Mouse (Mus musculus) heart, embryonic 14.5 days (tissue): ENCODE data around the gene Ago4. TPM values are rescaled to one million over a fixed set of nuclear protein-coding genes. Genes with fewer than 3 reads are reported as not detected.
A peak's percentile ranks its signal among the peaks of the same experiment; 100 is the strongest.

Experiments
- ATAC-seq: fragments of 200-750 bp; cut with Nextera tagmentation; 2 replicates; pipeline ENCODE4 v1.8.0; 2017; ENCODE audit warnings: low read depth, moderate TSS enrichment; ENCODE audit not compliant: insufficient number of reproducible peaks, insufficient read depth, low FRiP score
- H3K27ac ChIP-seq, 2 experiments: fragments of 200-500 bp in 1 of 2; fragments of 300-500 bp in 1 of 2; sonication (generic) in 1 of 2; replicated peaks in 1 of 2; 2 replicates each; pipeline ENCODE4 v1.5.1; 2012 to 2014; ENCODE audit warnings: low read depth in 2 of 2, low read length in 2 of 2, control low read depth in 1 of 2, mild to moderate bottlenecking in 1 of 2, mixed read lengths in 1 of 2; ENCODE audit not compliant: control insufficient read depth in 1 of 2, insufficient read depth in 1 of 2
- H3K27me3 ChIP-seq: fragments of 300-500 bp; sonication (generic); 2 replicates; pipeline ENCODE4 v1.6.1; 2014; ENCODE audit warnings: mild to moderate bottlenecking, low read length, control low read depth; ENCODE audit not compliant: control insufficient read depth, insufficient read depth
- H3K36me3 ChIP-seq: fragments of 300-500 bp; sonication (generic); 2 replicates; pipeline ENCODE4 v1.6.1; 2014; ENCODE audit warnings: mild to moderate bottlenecking, control low read depth, low read length, mixed read lengths; ENCODE audit not compliant: control insufficient read depth, insufficient read depth
- H3K4me1 ChIP-seq, 2 experiments: fragments of 200-500 bp in 1 of 2; fragments of 300-500 bp in 1 of 2; sonication (generic) in 1 of 2; 2 replicates each; pipeline ENCODE4 v1.6.1; 2012 to 2014; ENCODE audit warnings: low read length in 2 of 2, control low read depth in 1 of 2, mixed read lengths in 1 of 2; ENCODE audit not compliant: control insufficient read depth in 2 of 2, insufficient read depth in 2 of 2
- H3K4me2 ChIP-seq: fragments of 300-500 bp; sonication (generic); 2 replicates; pipeline ENCODE4 v1.6.1; 2014; ENCODE audit warnings: mild to moderate bottlenecking, low read length
- H3K4me3 ChIP-seq, 2 experiments: fragments of 200-500 bp in 1 of 2; fragments of 300-500 bp in 1 of 2; sonication (generic) in 1 of 2; 2 replicates each; pipeline ENCODE4 v1.5.1; 2012 to 2014; ENCODE audit warnings: low read length in 2 of 2, mild to moderate bottlenecking in 2 of 2, control low read depth in 1 of 2, low read depth in 1 of 2, moderate library complexity in 1 of 2; ENCODE audit not compliant: control insufficient read depth in 1 of 2, insufficient read depth in 1 of 2
- H3K9ac ChIP-seq: fragments of 300-500 bp; sonication (generic); 2 replicates; pipeline ENCODE4 v1.6.1; 2014; ENCODE audit warnings: mild to moderate bottlenecking, low read length
- H3K9me3 ChIP-seq: fragments of 300-500 bp; sonication (generic); 2 replicates; pipeline ENCODE4 v1.6.1; 2016; ENCODE audit warnings: low read length, control low read depth; ENCODE audit not compliant: control insufficient read depth
- WGBS: fragments of 180-500 bp; shearing (Covaris S2); extraction: QIAGEN DNeasy Blood & Tissue Kit; methylation state at CpG from one replicate; pipeline ENCODE4 v1.1.7; 2014; 5-methylcytosine and 5-hydroxymethylcytosine counted together
- microRNA-seq: library from miRNA; unstranded; fragments of <30 nt; microRNA quantifications from one replicate; pipeline ENCODE4, GENCODE M21; 2016
- polyA plus RNA-seq: library from polyadenylated mRNA; unstranded; fragments of >200 nt; fragmentation: Nextera tagmentation; extraction: Ambion mirVana; gene quantifications from 2 replicates; pipeline ENCODE4 v1.2.1, GENCODE M21; 2014

The Ago4 gene
- polyA plus RNA-seq, 1 experiment from 2014 or later, result 1.6 TPM

- Histone ChIP-seq H3K9ac (no peak overlapping the region), H3K4me2 (no peak overlapping the region), H3K27ac (no peak overlapping the region), H3K27me3 (no peaks in the 10 kb centered on the region), H3K9me3 (no peaks in the 10 kb centered on the region), H3K4me1 (no peaks in the 10 kb centered on the region), H3K4me3 (no peak overlapping the region), H3K36me3 (peaks cover 79% of the 10 kb centered on the region)
- no peak for ATAC-seq
- WGBS, result 88% methylated on average over 7 of the region's 7 CpGs
Observed at GRCm38 (mm10) chr4:126455441-126455840, 77.8 kb downstream of the Ago4 start.

- Histone ChIP-seq H3K27ac (no peak overlapping the region), H3K36me3 (peaks cover 80% of the 10 kb centered on the region)
- no peak for ATAC-seq
Observed at GRCm38 (mm10) chr4:126454547-126455254, 78.6 kb downstream of the Ago4 start.

DNA sequence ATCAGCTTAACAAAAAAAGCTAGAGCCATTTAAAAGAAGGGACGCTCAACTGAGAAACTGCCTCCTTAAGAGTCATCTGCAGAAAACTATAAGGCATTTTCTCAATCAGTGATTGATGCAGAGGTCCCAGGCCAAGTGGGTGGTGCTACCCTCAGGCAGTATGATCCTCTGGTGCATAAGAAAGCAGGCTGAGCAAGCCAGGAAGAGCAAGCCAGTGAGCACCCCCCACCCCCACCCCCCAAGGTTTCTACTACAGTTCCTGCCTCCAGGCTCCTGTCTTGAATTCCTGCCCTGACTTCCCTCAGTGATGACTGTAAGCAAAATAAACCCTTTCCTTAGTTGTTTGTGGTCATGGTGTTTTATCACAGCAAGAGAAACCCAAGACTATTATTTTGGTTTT is 83.0 kb downstream of the Ago4 start:
- Histone ChIP-seq H3K4me2 (no peak overlapping the region), H3K4me1 (no peaks in the 10 kb centered on the region), H3K36me3 (peaks cover 68% of the 10 kb centered on the region), H3K27ac (no peak overlapping the region), H3K27me3 (no peaks in the 10 kb centered on the region), H3K9me3 (no peaks in the 10 kb centered on the region), H3K9ac (no peak overlapping the region), H3K4me3 (no peak overlapping the region)
- ATAC-seq, result no peak
- WGBS, result 89% methylated on average over 1 of the region's 1 CpGs

More at GRCm38 (mm10) chr4:126454547-126455254, 78.6 kb downstream of the Ago4 start:
- Histone ChIP-seq H3K4me3 (no peak overlapping the region), H3K9me3 (no peaks in the 10 kb centered on the region), H3K4me1 (no peaks in the 10 kb centered on the region), H3K27me3 (no peaks in the 10 kb centered on the region), H3K4me2 (no peak overlapping the region), H3K9ac (no peak overlapping the region)
- WGBS, result 90% methylated on average over 5 of the region's 5 CpGs

DNA sequence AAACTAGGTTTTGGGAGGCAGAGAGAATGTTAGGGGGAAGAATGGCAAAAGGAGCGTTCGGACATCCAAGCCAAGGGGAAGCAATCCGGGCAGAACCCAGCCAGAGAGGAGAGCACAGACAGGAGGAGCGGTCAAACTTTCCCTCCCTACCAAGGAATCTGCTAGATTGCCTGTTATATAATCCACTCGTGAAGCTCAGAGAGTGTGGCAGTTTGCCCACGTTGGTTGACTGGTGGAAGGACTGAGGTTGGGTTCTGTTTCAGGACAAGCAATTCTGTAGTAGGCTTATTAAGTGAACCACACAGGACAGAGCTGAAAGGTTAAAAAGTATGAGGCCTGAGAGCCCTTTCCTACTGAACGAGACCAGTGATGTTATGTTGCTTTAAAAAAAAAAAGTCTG is 86.1 kb downstream of the Ago4 start:
- H3K4me3 ChIP-seq, result no peak overlapping the region
- 75% methylated on average over 7 of the region's 7 CpGs for WGBS
- no peak for ATAC-seq
- no peaks in the 10 kb centered on the region for H3K9me3 ChIP-seq
- H3K36me3 ChIP-seq, result peaks cover 48% of the 10 kb centered on the region
- no peak overlapping the region for H3K4me2 ChIP-seq
- H3K27ac ChIP-seq, result no peak overlapping the region
- no peaks in the 10 kb centered on the region for H3K27me3 ChIP-seq
- H3K9ac ChIP-seq, result no peak overlapping the region
- H3K4me1 ChIP-seq, result peaks cover 0 to 12% of the 10 kb centered on the region in 2 experiments; a peak in 2 of 4 replicates

DNA sequence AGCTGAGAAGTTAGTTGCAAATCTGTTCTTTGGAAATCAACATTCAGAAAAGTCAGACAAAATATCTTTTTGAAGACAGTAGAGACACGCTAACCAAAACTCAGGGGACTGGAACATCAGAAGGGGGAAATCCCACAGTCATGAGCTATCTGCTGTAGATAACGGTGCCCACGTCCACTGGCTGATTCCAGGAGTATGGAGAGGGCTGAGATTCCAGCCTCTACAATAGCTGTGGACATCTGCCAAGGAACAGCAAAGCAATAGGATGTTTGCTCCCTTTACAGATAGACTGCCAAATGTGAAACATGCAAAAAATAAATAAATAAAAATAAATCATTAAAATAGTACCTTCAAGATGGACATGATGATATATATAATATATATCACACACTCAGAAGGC is 88.7 kb downstream of the Ago4 start:
- peaks cover 0 to 12% of the 10 kb centered on the region in 2 experiments; a peak in 2 of 4 replicates for H3K4me1 ChIP-seq
- H3K4me2 ChIP-seq, result no peak overlapping the region
- H3K36me3 ChIP-seq, result peaks cover 60% of the 10 kb centered on the region
- 7% methylated on average over 3 of the region's 3 CpGs for WGBS
- no peak overlapping the region for H3K4me3 ChIP-seq
- no peaks in the 10 kb centered on the region for H3K9me3 ChIP-seq
- H3K9ac ChIP-seq, result no peak overlapping the region
- H3K27ac ChIP-seq, result no peak overlapping the region
- H3K27me3 ChIP-seq, result no peaks in the 10 kb centered on the region
- ATAC-seq, result 0 out of 2 replicates have a peak, but pooled peaks have one; percentile 54

Small RNA genes lying within 50 kb of the gene (microRNA-seq; reads per million reads assigned to microRNA genes)
- gene Mir7119, result not detected

Other genes starting within 250 kb of the Ago4 start
- gene Col8a2, start 246.7 kb downstream of the Ago4 start, polyA plus RNA-seq, result 3.8 and 4.8 TPM in 2 replicates
- 23.7 and 25.1 TPM in 2 replicates for gene Adprhl2, start 211.8 kb downstream of the Ago4 start, polyA plus RNA-seq
- gene Tekt2, start 207.8 kb downstream of the Ago4 start, polyA plus RNA-seq, result 0.89 and 0.96 TPM in 2 replicates
- gene Ago3, start 103.9 kb downstream of the Ago4 start, polyA plus RNA-seq, result 11.1 and 12.0 TPM in 2 replicates
- gene Ago1, start 64.9 kb downstream of the Ago4 start, polyA plus RNA-seq, result 4.2 and 4.8 TPM in 2 replicates
- 21.2 and 22.3 TPM in 2 replicates for gene Clspn, start 23.5 kb upstream of the Ago4 start, polyA plus RNA-seq
- 1.9 and 2.7 TPM in 2 replicates for gene 5730409E04Rik, start 76.3 kb upstream of the Ago4 start, polyA plus RNA-seq
- 430 and 438 TPM in 2 replicates for gene Psmb2, start 144.2 kb upstream of the Ago4 start, polyA plus RNA-seq
- 0.09 TPM in 1 of 2 replicates, not detected in the other for gene Tfap2e, start 202.8 kb upstream of the Ago4 start, polyA plus RNA-seq
- 19.0 and 20.2 TPM in 2 replicates for gene Ncdn, start 220.0 kb upstream of the Ago4 start, polyA plus RNA-seq
- gene AU040320, start 220.1 kb upstream of the Ago4 start, polyA plus RNA-seq, result 22.3 and 23.0 TPM in 2 replicates